Mouse (Mus musculus): Measurements from ENCODE around the gene Aco2. TPM values are rescaled to one million over a fixed set of nuclear protein-coding genes. Genes with fewer than 3 reads are reported as not detected.
A peak's percentile ranks its signal among the peaks of the same experiment; 100 is the strongest.

The Aco2 gene
- polyA plus RNA-seq (2015; fragmentation: Nextera tagmentation; extraction: Ambion mirVana): 190 and 200 TPM in 2 replicates

DNA sequence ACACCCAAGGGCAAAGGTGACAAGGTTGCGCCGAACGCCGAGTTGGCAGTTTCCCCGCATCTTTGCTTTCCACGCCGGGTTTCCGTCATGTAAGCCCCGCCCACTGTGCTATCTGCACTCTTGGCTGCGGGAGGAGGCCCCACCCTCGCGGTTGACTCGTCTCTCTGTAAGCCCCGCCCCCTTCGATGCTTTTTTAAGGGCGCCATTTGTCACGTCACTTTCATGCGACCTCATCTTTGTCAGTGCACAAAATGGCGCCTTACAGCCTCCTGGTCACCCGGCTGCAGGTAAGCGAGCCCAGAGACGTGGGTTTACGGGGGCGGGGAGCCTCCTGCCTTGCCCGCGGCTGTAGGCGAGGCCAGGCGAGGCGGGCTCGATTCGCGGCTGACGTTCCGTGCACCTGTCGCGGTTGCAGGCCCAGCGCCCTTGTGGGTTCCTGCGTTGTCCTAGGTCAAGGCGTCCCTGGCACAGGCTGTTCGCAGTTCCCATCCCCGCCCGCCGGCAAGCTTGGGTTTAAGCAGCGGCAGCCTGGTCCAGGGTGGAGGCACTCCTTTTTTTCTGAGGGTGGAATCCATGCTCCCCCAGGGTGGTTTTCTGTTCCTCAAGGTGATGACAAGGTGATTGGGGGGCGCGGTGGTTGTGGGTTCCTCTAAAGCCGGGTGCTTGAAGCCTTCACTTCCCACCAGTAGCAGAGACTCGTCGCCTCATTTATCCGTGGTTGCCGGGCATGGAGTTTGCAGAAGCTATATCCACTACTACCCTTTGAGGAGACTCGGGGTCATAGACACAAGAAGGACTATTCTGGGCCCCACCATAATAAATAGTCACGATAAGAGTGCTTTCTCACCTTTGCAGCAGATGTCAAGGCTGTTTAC is at the start of gene Aco2:
Aco2 (plus strand) TSS at position 48 of the 875 bp plus-strand sequence.
- ATAC-seq (ENCODE audit: insufficient read depth, low FRiP score): peak; percentile 91
- peak within 1 kb of the TSS; percentile 72 for H3K9ac ChIP-seq (ENCODE audit: low read length)
- WGBS: under 1% methylated on average over 53 of the region's 53 CpGs

DNA sequence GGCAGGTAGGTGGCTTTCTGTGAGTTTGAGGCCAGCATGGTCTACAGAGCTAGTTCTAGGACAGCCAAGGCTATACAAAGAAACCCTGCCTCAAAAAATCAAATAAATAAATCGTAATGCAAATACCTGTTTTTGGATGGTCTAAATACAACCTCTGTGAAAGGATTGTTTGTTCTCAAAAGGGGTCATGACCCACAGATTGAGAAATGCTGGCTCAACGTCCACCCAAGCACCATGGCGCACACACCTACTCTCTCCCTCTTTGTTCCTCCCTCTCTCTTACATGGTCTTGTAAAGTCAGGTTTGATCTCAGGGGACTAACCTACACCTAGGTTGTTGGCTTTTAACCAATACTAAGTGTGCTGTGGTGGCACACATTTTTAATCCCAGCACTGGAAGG is 49.5 kb upstream of the Aco2 start:
- ATAC-seq (ENCODE audit: insufficient read depth, low FRiP score): no peak
- Histone ChIP-seq H3K36me3 (ENCODE audit: control insufficient read depth, insufficient read depth, low read length) (peaks cover 12% of the 10 kb centered on the region; the same call in 1 of the 2 replicates), H3K4me1 (ENCODE audit: control insufficient read depth, insufficient read depth, low read length) (no peaks in the 10 kb centered on the region), H3K27me3 (ENCODE audit: control insufficient read depth, insufficient read depth, low read length) (no peaks in the 10 kb centered on the region), H3K9me3 (replicated peaks; ENCODE audit: control insufficient read depth, low read length) (no peaks in the 10 kb centered on the region), H3K9ac (ENCODE audit: low read length) (no peak overlapping the region), H3K4me3 (replicated peaks; ENCODE audit: low read length) (no peak overlapping the region), H3K27ac (ENCODE audit: low read length) (no peak overlapping the region), H3K4me2 (ENCODE audit: low read depth, low read length) (no peak overlapping the region)
- 68% methylated on average over 3 of the region's 3 CpGs for WGBS

More for the DNA sequence above, at the start of gene Aco2:
- H3K27ac ChIP-seq (ENCODE audit: low read length): peak within 1 kb of the TSS; percentile 99
- peak within 1 kb of the TSS; percentile 57 for H3K4me3 ChIP-seq (replicated peaks; ENCODE audit: low read length)
- H3K4me2 ChIP-seq (ENCODE audit: low read depth, low read length): peak within 1 kb of the TSS; percentile 90
- H3K27me3 ChIP-seq (ENCODE audit: control insufficient read depth, insufficient read depth, low read length): no peaks in the 10 kb centered on the region
- no peaks in the 10 kb centered on the region for H3K9me3 ChIP-seq (replicated peaks; ENCODE audit: control insufficient read depth, low read length)
- peaks cover 6% of the 10 kb centered on the region; the same call in 1 of the 2 replicates for H3K4me1 ChIP-seq (ENCODE audit: control insufficient read depth, insufficient read depth, low read length)
- peaks cover 12% of the 10 kb centered on the region for H3K36me3 ChIP-seq (ENCODE audit: control insufficient read depth, insufficient read depth, low read length)

DNA sequence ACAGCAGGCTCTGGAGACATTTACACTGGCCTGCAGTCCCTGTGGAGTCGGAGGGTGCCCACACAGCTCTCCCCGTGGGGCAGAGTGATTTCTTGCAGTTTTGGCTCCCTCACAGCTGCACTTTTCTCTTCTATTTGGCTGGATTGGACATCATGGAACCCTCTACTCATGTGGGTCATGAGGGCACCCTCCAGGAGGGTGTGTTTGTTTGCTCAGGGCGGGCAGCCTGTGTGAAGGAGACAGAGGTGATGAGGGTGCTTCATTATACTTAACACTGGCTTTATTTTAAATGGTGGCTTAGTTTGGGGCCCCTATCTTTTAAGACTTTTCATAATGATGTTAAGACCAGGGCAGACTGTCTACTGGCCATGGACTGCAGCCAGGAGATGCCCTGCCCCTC is 47.3 kb upstream of the Aco2 start:
- no peak overlapping the region for H3K4me3 ChIP-seq (replicated peaks; ENCODE audit: low read length)
- no peak overlapping the region for H3K9ac ChIP-seq (ENCODE audit: low read length)
- no peak overlapping the region for H3K27ac ChIP-seq (ENCODE audit: low read length)
- no peak for ATAC-seq (ENCODE audit: insufficient read depth, low FRiP score)
- H3K36me3 ChIP-seq (ENCODE audit: control insufficient read depth, insufficient read depth, low read length): peaks cover 12% of the 10 kb centered on the region; the same call in 1 of the 2 replicates
- 65% methylated on average over 3 of the region's 3 CpGs for WGBS
- no peaks in the 10 kb centered on the region for H3K9me3 ChIP-seq (replicated peaks; ENCODE audit: control insufficient read depth, low read length)
- no peak overlapping the region for H3K4me2 ChIP-seq (ENCODE audit: low read depth, low read length)
- no peaks in the 10 kb centered on the region for H3K4me1 ChIP-seq (ENCODE audit: control insufficient read depth, insufficient read depth, low read length)
- H3K27me3 ChIP-seq (ENCODE audit: control insufficient read depth, insufficient read depth, low read length): no peaks in the 10 kb centered on the region

DNA sequence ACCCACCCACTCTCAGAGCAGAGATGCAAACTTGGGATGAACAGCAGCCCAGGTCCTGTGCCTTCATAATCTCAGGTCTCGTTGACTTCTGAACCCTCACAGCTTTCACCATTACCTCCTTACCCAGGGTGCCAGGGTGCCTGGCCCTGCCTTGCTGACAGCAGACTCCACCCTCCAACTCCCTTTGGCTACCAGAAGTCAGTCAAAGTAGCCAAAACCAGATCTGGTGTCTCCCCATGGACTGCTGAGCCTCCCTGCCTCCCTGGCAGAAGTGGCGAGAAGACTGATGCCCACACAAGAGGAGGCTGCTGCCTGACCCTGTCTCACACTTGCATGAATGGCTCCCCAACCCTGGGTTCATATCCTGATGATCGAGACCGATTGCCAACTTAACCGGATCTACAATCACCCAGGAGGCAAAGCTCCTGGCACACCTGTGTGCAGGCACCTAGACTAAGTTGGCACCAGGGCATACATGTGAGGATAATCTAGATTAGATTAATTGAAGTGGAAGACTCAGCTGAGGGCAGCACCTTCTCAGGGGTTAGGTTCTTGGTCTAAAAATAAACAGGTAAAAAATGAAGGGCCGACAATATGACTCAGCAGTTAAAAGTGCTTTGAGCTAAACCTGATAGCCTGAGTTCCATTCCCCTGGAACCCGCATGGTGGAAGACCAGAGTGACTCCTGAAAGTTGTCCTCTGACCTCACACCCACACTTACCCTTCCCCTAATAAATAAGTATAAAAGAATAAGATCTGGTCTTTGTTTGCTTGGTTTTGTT is 43.5 kb upstream of the Aco2 start:
- ATAC-seq (ENCODE audit: insufficient read depth, low FRiP score): no peak
- Histone ChIP-seq H3K27ac (ENCODE audit: low read length) (no peak overlapping the region), H3K27me3 (ENCODE audit: control insufficient read depth, insufficient read depth, low read length) (no peaks in the 10 kb centered on the region), H3K9ac (ENCODE audit: low read length) (no peak overlapping the region), H3K4me2 (ENCODE audit: low read depth, low read length) (no peak overlapping the region), H3K36me3 (ENCODE audit: control insufficient read depth, insufficient read depth, low read length) (peaks cover 4% of the 10 kb centered on the region; the same call in 1 of the 2 replicates), H3K4me1 (ENCODE audit: control insufficient read depth, insufficient read depth, low read length) (no peaks in the 10 kb centered on the region), H3K9me3 (replicated peaks; ENCODE audit: control insufficient read depth, low read length) (no peaks in the 10 kb centered on the region), H3K4me3 (replicated peaks; ENCODE audit: low read length) (no peak overlapping the region)
- 87% methylated on average over 7 of the region's 7 CpGs for WGBS

DNA sequence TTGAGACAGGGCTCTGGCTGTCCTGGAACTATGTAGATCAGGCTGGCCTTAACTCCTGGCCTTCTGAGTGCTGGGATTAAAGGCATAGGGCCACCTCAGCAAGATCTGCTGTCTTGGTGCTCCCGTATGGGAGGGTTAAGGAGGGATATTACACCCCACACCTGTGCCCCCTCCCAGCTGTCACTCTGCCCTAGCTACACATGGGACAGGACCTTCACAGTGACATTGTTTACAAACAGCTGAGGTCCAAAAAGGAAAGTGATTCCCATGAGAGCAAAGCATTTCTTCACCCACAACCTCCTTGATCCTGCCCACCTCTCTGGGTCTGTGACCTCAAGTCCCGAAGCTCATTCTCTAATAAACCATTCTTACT is 42.9 kb upstream of the Aco2 start:
- Histone ChIP-seq H3K27me3 (ENCODE audit: control insufficient read depth, insufficient read depth, low read length) (no peaks in the 10 kb centered on the region), H3K9ac (ENCODE audit: low read length) (no peak overlapping the region), H3K9me3 (replicated peaks; ENCODE audit: control insufficient read depth, low read length) (no peaks in the 10 kb centered on the region), H3K27ac (ENCODE audit: low read length) (no peak overlapping the region), H3K4me3 (replicated peaks; ENCODE audit: low read length) (no peak overlapping the region), H3K36me3 (ENCODE audit: control insufficient read depth, insufficient read depth, low read length) (peaks cover 4% of the 10 kb centered on the region; the same call in 1 of the 2 replicates), H3K4me2 (ENCODE audit: low read depth, low read length) (no peak overlapping the region), H3K4me1 (ENCODE audit: control insufficient read depth, insufficient read depth, low read length) (no peaks in the 10 kb centered on the region)
- ATAC-seq (ENCODE audit: insufficient read depth, low FRiP score): no peak
- 66% methylated on average over 2 of the region's 2 CpGs for WGBS

DNA sequence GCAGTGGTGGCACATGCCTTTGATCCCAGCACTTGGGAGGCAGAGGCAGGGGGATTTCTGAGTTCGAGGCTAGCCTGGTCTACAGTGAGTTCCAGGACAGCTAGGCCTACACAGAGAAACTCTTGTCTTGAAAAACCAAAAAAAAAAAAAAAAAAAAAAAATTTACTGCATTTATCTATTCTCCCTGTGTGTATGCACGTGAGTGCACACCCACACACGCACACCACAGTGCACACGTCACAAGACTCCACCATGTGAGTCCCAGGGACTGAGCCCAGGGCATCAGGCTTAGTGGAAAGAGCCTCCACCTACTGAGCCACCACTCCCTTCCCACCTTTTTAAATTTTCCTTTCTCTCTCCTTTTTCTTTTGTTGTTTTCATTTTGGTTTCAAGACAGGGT is 41.6 kb upstream of the Aco2 start:
- Histone ChIP-seq H3K27ac (ENCODE audit: low read length) (no peak overlapping the region), H3K4me1 (ENCODE audit: control insufficient read depth, insufficient read depth, low read length) (peaks cover under 1% of the 10 kb centered on the region; the same call in 1 of the 2 replicates), H3K4me2 (ENCODE audit: low read depth, low read length) (no peak overlapping the region), H3K9ac (ENCODE audit: low read length) (no peak overlapping the region), H3K4me3 (replicated peaks; ENCODE audit: low read length) (no peak overlapping the region), H3K9me3 (replicated peaks; ENCODE audit: control insufficient read depth, low read length) (no peaks in the 10 kb centered on the region), H3K27me3 (ENCODE audit: control insufficient read depth, insufficient read depth, low read length) (no peaks in the 10 kb centered on the region), H3K36me3 (ENCODE audit: control insufficient read depth, insufficient read depth, low read length) (peaks cover 4% of the 10 kb centered on the region; the same call in 1 of the 2 replicates)
- WGBS: 84% methylated on average over 4 of the region's 4 CpGs
- no peak for ATAC-seq (ENCODE audit: insufficient read depth, low FRiP score)

DNA sequence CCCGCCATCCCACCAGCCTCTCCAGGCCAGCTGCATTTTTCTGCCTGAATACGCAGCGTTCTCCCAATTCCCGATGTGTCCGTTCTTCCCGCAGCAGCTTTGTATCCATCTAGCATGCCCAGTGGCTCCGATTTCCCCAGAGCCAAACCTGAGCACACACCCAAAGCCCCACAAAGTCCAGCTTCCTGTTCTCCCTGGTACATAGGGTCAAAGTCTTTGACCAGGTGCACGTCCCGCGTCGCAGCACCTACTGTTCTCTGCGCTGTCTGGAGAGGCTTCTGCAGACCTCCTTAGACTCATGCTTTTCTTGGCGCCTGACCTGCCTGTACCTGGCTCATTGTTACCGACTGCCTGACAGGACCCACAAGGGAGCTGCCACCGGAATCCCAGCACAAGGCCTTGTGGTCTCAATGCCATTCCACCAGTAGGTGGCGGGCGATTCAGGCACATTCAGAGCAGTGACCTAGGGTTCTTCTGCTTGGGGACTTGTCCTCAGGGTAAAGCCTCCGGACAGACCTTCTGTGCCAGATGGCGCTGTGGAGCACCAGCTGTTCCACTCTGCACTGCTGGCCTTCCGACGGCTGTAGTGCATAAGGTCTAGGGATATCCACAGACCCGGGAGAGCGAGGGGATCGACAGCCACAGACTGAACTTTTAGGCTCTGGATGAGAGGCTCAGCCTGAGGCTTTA is 40.8 kb upstream of the Aco2 start:
- Histone ChIP-seq H3K4me2 (ENCODE audit: low read depth, low read length) (0 out of 2 replicates have a peak overlapping the region, but pooled peaks have one; percentile 7), H3K9me3 (replicated peaks; ENCODE audit: control insufficient read depth, low read length) (no peaks in the 10 kb centered on the region), H3K4me1 (ENCODE audit: control insufficient read depth, insufficient read depth, low read length) (peaks cover 8% of the 10 kb centered on the region), H3K36me3 (ENCODE audit: control insufficient read depth, insufficient read depth, low read length) (no peaks in the 10 kb centered on the region; the same call in 1 of the 2 replicates), H3K9ac (ENCODE audit: low read length) (peak overlapping the region; percentile 49; the same call in 1 of the 2 replicates), H3K27ac (ENCODE audit: low read length) (no peak overlapping the region), H3K27me3 (ENCODE audit: control insufficient read depth, insufficient read depth, low read length) (no peaks in the 10 kb centered on the region), H3K4me3 (replicated peaks; ENCODE audit: low read length) (no peak overlapping the region)
- 14% methylated on average over 24 of the region's 24 CpGs for WGBS
- ATAC-seq (ENCODE audit: insufficient read depth, low FRiP score): peak; percentile 91

DNA sequence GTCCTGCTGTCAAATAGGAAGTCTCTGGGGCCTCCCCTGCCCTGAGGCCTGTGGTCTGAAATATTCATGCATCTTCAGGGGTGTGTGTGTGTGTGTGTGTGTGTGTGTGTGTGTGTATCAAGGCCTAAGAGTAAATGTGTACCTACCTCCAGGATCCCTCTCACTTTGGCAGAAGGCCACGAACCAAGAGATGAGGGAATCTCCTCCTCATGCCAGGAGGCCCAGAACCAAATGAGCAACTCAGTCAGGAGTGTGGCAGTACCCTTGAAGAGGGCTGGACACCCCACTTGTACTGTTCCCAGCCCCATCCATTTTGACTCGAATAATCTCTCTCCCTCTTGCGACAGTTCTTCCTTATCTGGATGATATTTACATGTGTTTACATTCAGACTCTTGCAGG is 39.9 kb upstream of the Aco2 start:
- Histone ChIP-seq H3K9ac (ENCODE audit: low read length) (no peak overlapping the region), H3K27ac (ENCODE audit: low read length) (no peak overlapping the region; the same call in 1 of the 2 replicates)

More for the DNA sequence above, 39.9 kb upstream of the Aco2 start:
- Histone ChIP-seq H3K4me1 (ENCODE audit: control insufficient read depth, insufficient read depth, low read length) (peaks cover 13% of the 10 kb centered on the region), H3K4me2 (ENCODE audit: low read depth, low read length) (no peak overlapping the region), H3K4me3 (replicated peaks; ENCODE audit: low read length) (no peak overlapping the region), H3K36me3 (ENCODE audit: control insufficient read depth, insufficient read depth, low read length) (no peaks in the 10 kb centered on the region; the same call in 1 of the 2 replicates), H3K27me3 (ENCODE audit: control insufficient read depth, insufficient read depth, low read length) (no peaks in the 10 kb centered on the region), H3K9me3 (replicated peaks; ENCODE audit: control insufficient read depth, low read length) (no peaks in the 10 kb centered on the region)
- no peak for ATAC-seq (ENCODE audit: insufficient read depth, low FRiP score)
- WGBS: 48% methylated on average over 3 of the region's 3 CpGs
